Mouse (Mus musculus) Patski (cell line): ENCODE results near the gene Lig4. TPM values are rescaled to one million over a fixed set of nuclear protein-coding genes. Genes with fewer than 3 reads are reported as not detected.
A peak's percentile ranks its signal among the peaks of the same experiment; 100 is the strongest.

Source experiments
- ATAC-seq: fragments of 100-300 bp; one replicate; pipeline ENCODE4 v1.8.0; 2021
- CTCF ChIA-PET: fragments of 350-600 bp; sonication (Branson Sonifier 250); formaldehyde crosslinking; loops from one replicate; lab custom pipeline; 2022; ENCODE audit warnings: inconsistent platforms; lab: Charles Lee
- POLR2A ChIA-PET: fragments of 350-600 bp; sonication (Branson Sonifier 250); formaldehyde crosslinking; loops from one replicate; lab custom pipeline; 2022; ENCODE audit warnings: antibody characterized with exemption, inconsistent platforms; lab: Charles Lee
- DNase-seq: peaks from one replicate; pipeline ENCODE4 v3.0.0-alpha.2; 2011; ENCODE audit warnings: low read depth, low spot score
- H3K27me3 ChIP-seq: fragments of 371-371 bp; one replicate; pipeline ENCODE4 v1.5.1; 2021
- CTCF ChIP-seq: fragments of 100-300 bp; IDR thresholded peaks from one replicate; pipeline ENCODE4 v1.5.1; 2021
- in situ Hi-C: fragments of 300-500 bp; cut with MboI; formaldehyde crosslinking; loops from 3 replicates; pipeline ENCODE4 v1.11.1; 2018; ENCODE audit warnings: low pct_unique_long_range_greater_than_20kb, mixed read lengths
- polyA plus RNA-seq: library from polyadenylated mRNA; unstranded; gene quantifications from one replicate; pipeline ENCODE4 v1.2.3, GENCODE M21; 2021

Gene Lig4
- polyA plus RNA-seq, 1 experiment from 2014 or later, result 9.2 TPM

- no peak for DNase-seq
- POLR2A ChIA-PET, result no interaction called here
- no peak for ATAC-seq
- peaks cover 31% of the 10 kb centered on the region for H3K27me3 ChIP-seq
- in situ Hi-C loops, result loop anchor here (5.0 to 10.0 kb wide), 2 partner anchors 590 to 703 kb away; no protein-coding TSS in a partner anchor
- peak; percentile 81 for TF ChIP-seq CTCF
- CTCF ChIA-PET, result interaction anchor here (0.8 to 2.2 kb wide), 3 partner anchors 7 to 702 kb away, joined by 3 to 5 read pairs (median 3); no protein-coding TSS in a partner anchor
These were observed 42.5 kb downstream of the Lig4 start for GRCm38 (mm10) chr8:9934891-9935565.

GRCm38 (mm10) chr8:9932711-9933110 lies 44.8 kb downstream of the Lig4 start:
- no peak for TF ChIP-seq CTCF
- ATAC-seq (no peak), DNase-seq (no peak)
- in situ Hi-C loops, result loop anchor here (5.0 to 10.0 kb wide), 2 partner anchors 588 to 700 kb away; no protein-coding TSS in a partner anchor
- ChIA-PET POLR2A (no interaction called here), CTCF (interaction anchor here (2.2 kb wide), 1 partner anchor 10 kb away, joined by 5 read pairs; no protein-coding TSS in a partner anchor)
- H3K27me3 ChIP-seq, result peaks cover 36% of the 10 kb centered on the region

DNA sequence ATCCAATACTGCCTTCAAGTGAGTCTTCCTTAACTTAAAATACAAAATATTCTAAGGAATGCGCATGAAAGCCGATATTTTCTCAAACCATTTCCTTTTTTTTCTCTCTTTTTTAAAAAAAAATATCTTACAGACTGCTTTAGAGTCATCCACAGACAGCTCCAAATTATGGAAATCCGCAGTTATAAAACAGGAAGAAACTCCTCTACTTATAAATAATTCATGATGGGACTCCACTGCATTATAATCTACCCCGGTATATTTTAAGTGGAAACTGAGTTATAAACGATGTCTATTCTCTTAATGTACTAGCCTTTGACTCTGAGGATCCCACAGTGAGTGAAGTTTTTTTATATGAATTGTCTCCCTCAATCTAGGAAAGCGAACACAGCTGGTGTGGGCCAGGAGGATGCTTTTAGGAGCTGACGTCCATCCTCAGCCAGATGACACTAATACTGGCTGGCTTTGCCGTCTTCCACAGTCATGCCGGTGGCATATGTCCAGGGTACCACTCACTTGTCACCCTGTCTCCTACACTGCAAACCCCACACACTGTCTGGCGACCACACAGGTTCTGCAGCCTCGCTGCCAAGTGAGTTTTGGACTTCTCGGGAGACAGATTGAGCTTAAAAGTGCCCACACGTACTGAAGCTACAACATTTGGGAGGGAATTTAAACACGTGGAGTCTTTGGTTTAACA lies 47.6 kb downstream of the Lig4 start:
- CTCF ChIA-PET, result no interaction called here
- no peak for TF ChIP-seq CTCF
- POLR2A ChIA-PET, result no interaction called here
- peaks cover 44% of the 10 kb centered on the region for H3K27me3 ChIP-seq
- in situ Hi-C loops, result loop anchor here (5.0 to 10.0 kb wide), 2 partner anchors 585 to 698 kb away; no protein-coding TSS in a partner anchor
- no peak for DNase-seq
- no peak for ATAC-seq

Other genes starting within 250 kb of the Lig4 start
- gene Fam155a, start 206.5 kb downstream of the Lig4 start, polyA plus RNA-seq, result not detected
- gene Gm10217, start 113.4 kb downstream of the Lig4 start, polyA plus RNA-seq, result not detected
- gene Abhd13, start within 50 bp of the Lig4 start, polyA plus RNA-seq, result 23.0 TPM
- 0.21 TPM for gene Tnfsf13b, start 28.8 kb upstream of the Lig4 start, polyA plus RNA-seq
- 0.05 TPM for gene Myo16, start 176.2 kb upstream of the Lig4 start, polyA plus RNA-seq